Mouse (Mus musculus) midbrain, postnatal 0 days (tissue): Measurements from ENCODE around the gene Rapgef1. TPM values are rescaled to one million over a fixed set of nuclear protein-coding genes. Genes with fewer than 3 reads are reported as not detected.
"Not testable (repeated sequence)": the region's sequence is repeated elsewhere in the genome, so short reads cannot be mapped to it uniquely, and the experiment has no call there.

Experiments
- ATAC-seq: fragments of 200-750 bp; cut with Nextera tagmentation; 2 replicates; pipeline ENCODE4 v1.8.0; 2017; ENCODE audit warnings: moderate number of reproducible peaks, mild to moderate bottlenecking, moderate TSS enrichment, moderate library complexity; ENCODE audit not compliant: low FRiP score
- DNase-seq: peaks from one replicate; pipeline ENCODE4 v3.0.0-alpha.2; 2015; ENCODE audit warnings: low spot score
- H3K27ac ChIP-seq: fragments of 300-500 bp; sonication (generic); 2 replicates; pipeline ENCODE4 v1.5.1; 2014; ENCODE audit warnings: low read depth, mild to moderate bottlenecking, low read length, mixed read lengths
- H3K27me3 ChIP-seq: fragments of 300-500 bp; sonication (generic); 2 replicates; pipeline ENCODE4 v1.6.1; 2014; ENCODE audit warnings: low read length, control low read depth, mixed read lengths; ENCODE audit not compliant: insufficient read depth
- H3K36me3 ChIP-seq: fragments of 300-500 bp; sonication (generic); 2 replicates; pipeline ENCODE4 v1.6.1; 2014; ENCODE audit warnings: low read length, control low read depth, mixed read lengths; ENCODE audit not compliant: insufficient read depth
- H3K4me1 ChIP-seq: fragments of 300-500 bp; sonication (generic); 2 replicates; pipeline ENCODE4 v1.6.1; 2014; ENCODE audit warnings: mild to moderate bottlenecking, control low read depth, antibody characterized with exemption, low read length, mixed read lengths; ENCODE audit not compliant: insufficient read depth
- H3K4me2 ChIP-seq: fragments of 300-500 bp; sonication (generic); 2 replicates; pipeline ENCODE4 v1.6.1; 2014; ENCODE audit warnings: low read depth, mild to moderate bottlenecking, low read length, mixed read lengths; ENCODE audit not compliant: poor library complexity, severe bottlenecking
- H3K4me3 ChIP-seq: fragments of 300-500 bp; sonication (generic); 2 replicates; pipeline ENCODE4 v1.5.1; 2014; ENCODE audit warnings: low read depth, mild to moderate bottlenecking, low read length, moderate library complexity
- H3K9ac ChIP-seq: fragments of 300-500 bp; sonication (generic); replicated peaks from 2 replicates; pipeline ENCODE4 v1.6.1; 2014; ENCODE audit warnings: mild to moderate bottlenecking, low read length, moderate library complexity, mixed read lengths; ENCODE audit not compliant: poor library complexity, severe bottlenecking
- H3K9me3 ChIP-seq: fragments of 300-500 bp; sonication (generic); 2 replicates; pipeline ENCODE4 v1.6.1; 2016; ENCODE audit warnings: low read length, control low read depth
- CTCF ChIP-seq: IDR thresholded peaks from 2 replicates; pipeline ENCODE4 v1.5.1; 2016; ENCODE audit warnings: antibody characterized with exemption, mild to moderate bottlenecking
- WGBS: fragments of 180-500 bp; shearing (Covaris S2); extraction: QIAGEN DNeasy Blood & Tissue Kit; methylation state at CpG from one replicate; pipeline ENCODE4 v1.1.7; 2014; 5-methylcytosine and 5-hydroxymethylcytosine counted together
- polyA plus RNA-seq: library from polyadenylated mRNA; unstranded; fragments of >200 nt; fragmentation: Nextera tagmentation; extraction: Ambion mirVana; gene quantifications from 2 replicates; pipeline ENCODE4 v1.2.1, GENCODE M21; 2015
- total RNA-seq: library from RNA; depleted of rRNA; stranded (reverse); fragments of >200 nt; gene quantifications from 2 replicates; pipeline ENCODE4 v1.2.3, GENCODE M21; 2014; rRNA removed

The Rapgef1 gene
- total and polyA plus RNA-seq, 2 experiments from 2014 or later = 16.2 to 109 TPM

- TF ChIP-seq CTCF = no peak
- WGBS = 96% methylated on average over 4 of the region's 4 CpGs
Observed at GRCm38 (mm10) chr2:29773323-29773722, 153.8 kb downstream of the Rapgef1 start.

DNA sequence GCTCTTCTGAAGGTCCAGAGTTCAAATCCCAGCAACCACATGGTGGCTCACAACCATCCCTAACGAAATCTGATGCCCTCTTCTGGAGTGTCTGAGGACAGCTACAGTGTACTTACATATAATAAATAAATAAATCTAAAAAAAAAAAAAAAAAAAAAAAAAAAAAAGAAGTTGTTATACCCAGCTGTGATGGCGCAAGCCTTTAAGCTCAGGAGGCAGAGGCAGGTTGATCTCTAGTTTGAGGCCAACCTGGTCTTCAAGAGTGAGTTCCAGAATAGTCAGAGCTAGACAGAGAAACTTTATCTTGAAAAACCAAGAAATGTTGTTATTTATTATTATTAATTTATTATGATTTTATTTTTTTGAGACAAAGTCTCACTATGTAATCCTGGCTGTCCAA, 161.7 kb downstream of the Rapgef1 start:
- not testable (repeated sequence) for DNase-seq

More at GRCm38 (mm10) chr2:29773323-29773722, 153.8 kb downstream of the Rapgef1 start:
- Histone ChIP-seq H3K4me3 (no peak overlapping the region), H3K4me1 (no peaks in the 10 kb centered on the region), H3K9ac (no peak overlapping the region), H3K27me3 (no peaks in the 10 kb centered on the region), H3K4me2 (no peak overlapping the region), H3K27ac (no peak overlapping the region), H3K36me3 (peaks cover 18% of the 10 kb centered on the region), H3K9me3 (no peaks in the 10 kb centered on the region)
- DNase-seq (no peak), ATAC-seq (no peak)

DNA sequence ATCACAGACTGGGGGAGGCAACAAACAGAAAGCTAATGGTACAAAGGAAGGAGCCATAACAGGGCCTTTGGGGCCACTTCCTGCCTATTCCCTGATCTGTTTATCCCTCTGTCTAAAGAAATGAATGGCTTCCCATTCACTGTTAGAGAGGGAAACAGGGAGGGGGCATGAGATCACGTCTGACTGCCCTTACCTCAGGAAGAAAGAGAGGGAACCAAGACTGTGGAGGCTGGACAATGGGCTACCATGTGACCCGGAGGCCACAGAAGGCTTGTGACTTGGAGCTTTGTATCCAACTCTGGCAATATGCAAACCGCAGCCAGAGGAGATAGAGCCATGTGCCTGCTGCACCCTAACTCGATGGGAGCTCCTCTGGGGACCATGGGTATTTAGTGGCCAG, 164.8 kb downstream of the Rapgef1 start:
- TF ChIP-seq CTCF = no peak
- 0 out of 2 replicates have a peak, but pooled peaks cover 4% of the 10 kb centered on the region for H3K4me1 ChIP-seq
- no peak overlapping the region for H3K4me2 ChIP-seq
- 80% methylated on average over 4 of the region's 4 CpGs for WGBS
- H3K27me3 ChIP-seq = no peaks in the 10 kb centered on the region
- DNase-seq (no peak), ATAC-seq (no peak)
- H3K4me3 ChIP-seq = no peak overlapping the region
- peaks cover 48% of the 10 kb centered on the region for H3K36me3 ChIP-seq
- no peak overlapping the region for H3K27ac ChIP-seq
- no peaks in the 10 kb centered on the region for H3K9me3 ChIP-seq
- H3K9ac ChIP-seq = no peak overlapping the region

More for the DNA sequence above, 161.7 kb downstream of the Rapgef1 start:
- 97% methylated on average over 2 of the region's 2 CpGs for WGBS
- not testable (repeated sequence) for H3K4me3 ChIP-seq, H3K9ac ChIP-seq, H3K27ac ChIP-seq, H3K4me2 ChIP-seq, H3K4me1 ChIP-seq, ATAC-seq, H3K9me3 ChIP-seq, H3K27me3 ChIP-seq
- H3K36me3 ChIP-seq = peaks cover 72% of the 10 kb centered on the region

DNA sequence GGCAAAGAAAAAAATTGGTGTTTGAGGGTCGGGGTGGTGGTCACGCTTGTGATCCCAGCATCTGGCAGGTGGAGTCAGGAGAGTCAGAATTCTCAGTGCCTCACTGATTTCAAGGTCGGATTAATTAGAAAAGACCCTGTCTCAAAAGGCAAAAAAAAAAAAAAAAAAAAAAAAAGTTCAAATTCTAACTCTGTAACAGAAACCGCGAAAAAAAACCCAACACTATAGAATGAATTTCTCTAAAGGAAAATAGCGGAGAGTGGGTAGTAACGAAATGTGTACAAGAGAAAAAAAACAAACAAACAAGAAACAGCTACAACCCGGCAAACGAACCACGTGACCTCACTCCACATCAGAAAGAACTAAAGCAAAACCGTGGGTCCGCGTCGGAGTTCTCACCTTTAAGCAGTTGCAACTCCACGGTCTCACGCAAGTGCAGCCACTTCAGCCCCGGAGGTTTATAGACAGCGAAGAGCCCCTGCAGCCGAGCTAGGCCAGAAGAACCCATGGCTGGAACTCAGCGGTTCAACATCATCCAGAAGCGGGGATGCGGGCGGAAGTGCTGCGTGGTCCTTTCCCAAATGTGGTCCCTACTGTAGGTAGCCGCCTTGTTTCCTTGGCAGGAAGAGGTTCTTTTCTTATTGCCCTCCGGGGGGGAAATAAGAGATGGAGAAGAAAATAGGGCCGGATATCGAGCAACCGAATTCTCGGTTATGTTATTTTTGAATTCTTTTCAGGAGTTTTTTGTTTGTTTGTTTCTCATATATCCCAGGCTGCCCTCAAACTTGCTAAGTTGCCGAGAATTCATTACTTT, 167.8 kb downstream of the Rapgef1 start, which contains the start of gene Coq4:
Gene Coq4, plus strand, starts transcription at position 390 of the 814 bp plus-strand sequence.
- Histone ChIP-seq H3K4me2 (peak within 1 kb of the TSS; percentile 81), H3K4me1 (0 out of 2 replicates have a peak, but pooled peaks cover 4% of the 10 kb centered on the region), H3K27ac (peak within 1 kb of the TSS; percentile 81), H3K27me3 (no peaks in the 10 kb centered on the region), H3K9ac (peak within 1 kb of the TSS; percentile 75), H3K4me3 (peak within 1 kb of the TSS; percentile 80), H3K36me3 (peaks cover 52% of the 10 kb centered on the region), H3K9me3 (no peaks in the 10 kb centered on the region)
- no peak for TF ChIP-seq CTCF
- DNase-seq (peak; percentile 96), ATAC-seq (peak; percentile 85)
- 2% methylated on average over 31 of the region's 31 CpGs for WGBS

DNA sequence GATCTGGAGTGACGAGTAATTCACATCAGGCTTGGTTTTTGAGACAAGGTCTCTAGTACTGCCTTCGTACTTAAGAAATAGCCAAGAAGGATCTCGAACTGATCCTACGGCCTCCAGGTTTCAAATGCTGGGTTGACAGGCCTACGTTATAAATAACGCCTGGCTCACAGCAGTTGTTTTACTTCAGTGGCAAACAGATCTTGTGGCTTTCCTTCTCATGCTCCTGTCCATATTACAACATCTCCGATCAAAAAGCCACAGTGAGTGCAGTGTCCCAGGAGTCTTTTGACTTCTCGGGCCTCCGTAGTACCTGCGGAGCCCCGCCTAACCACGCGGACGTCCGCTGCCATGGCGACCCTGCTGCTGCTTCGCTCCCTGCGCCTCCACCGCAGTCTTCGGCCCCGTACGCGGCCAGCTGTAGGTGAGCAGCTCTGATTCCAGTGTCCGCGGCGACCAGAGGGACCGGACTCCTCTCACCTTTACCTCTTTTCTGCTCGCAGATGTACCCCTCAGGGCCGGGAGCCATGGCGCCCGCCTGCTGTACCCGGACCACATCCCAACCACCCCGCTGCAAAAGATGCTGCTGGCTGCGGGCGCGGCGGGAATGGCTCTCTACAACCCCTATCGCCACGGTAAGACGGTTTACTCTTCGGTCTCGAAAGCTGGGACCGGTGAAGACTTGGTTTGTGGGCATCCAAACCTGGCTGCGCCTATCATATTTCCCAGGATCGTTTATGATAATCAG, 168.6 kb downstream of the Rapgef1 start, which contains the start of gene Trub2:
Gene Trub2, minus strand, starts transcription at position 566 of the 745 bp plus-strand sequence.
- ATAC-seq (peak; percentile 85), DNase-seq (peak; percentile 85)
- TF ChIP-seq CTCF = no peak
- Histone ChIP-seq H3K4me2 (peak within 1 kb of the TSS; percentile 81), H3K4me1 (0 out of 2 replicates have a peak, but pooled peaks cover 4% of the 10 kb centered on the region), H3K4me3 (peak within 1 kb of the TSS; percentile 80), H3K9me3 (no peaks in the 10 kb centered on the region), H3K27me3 (no peaks in the 10 kb centered on the region), H3K9ac (peak within 1 kb of the TSS; percentile 75), H3K36me3 (peaks cover 48% of the 10 kb centered on the region), H3K27ac (peak within 1 kb of the TSS; percentile 81)
- whole genome bisulfite sequencing = under 1% methylated on average over 45 of the region's 45 CpGs

Other genes with a start within 250 kb of the Rapgef1 start
- gene Gm13420, start 132.0 kb downstream of the Rapgef1 start, total RNA-seq = 0.60 and 1.7 TPM in 2 replicates
- gene Gm13420, start 132.0 kb downstream of the Rapgef1 start, polyA plus RNA-seq = 0.21 and 0.65 TPM in 2 replicates
- gene Gm13547, start 139.6 kb downstream of the Rapgef1 start, total RNA-seq = not detected in 2 replicates
- not detected in 2 replicates for gene Gm13547, start 139.6 kb downstream of the Rapgef1 start, polyA plus RNA-seq
- 37.4 and 44.8 TPM in 2 replicates for gene Coq4, start 167.8 kb downstream of the Rapgef1 start, total RNA-seq
- gene Coq4, start 167.8 kb downstream of the Rapgef1 start, polyA plus RNA-seq = 32.1 and 37.5 TPM in 2 replicates
- 36.7 and 50.7 TPM in 2 replicates for gene Trub2, start 168.8 kb downstream of the Rapgef1 start, total RNA-seq
- 25.7 and 32.0 TPM in 2 replicates for gene Trub2, start 168.8 kb downstream of the Rapgef1 start, polyA plus RNA-seq
- 111 and 128 TPM in 2 replicates for gene Slc27a4, start 182.9 kb downstream of the Rapgef1 start, total RNA-seq
- 48.5 and 50.2 TPM in 2 replicates for gene Slc27a4, start 182.9 kb downstream of the Rapgef1 start, polyA plus RNA-seq
- gene Urm1, start 200.4 kb downstream of the Rapgef1 start, total RNA-seq = 66.9 and 73.5 TPM in 2 replicates
- gene Urm1, start 200.4 kb downstream of the Rapgef1 start, polyA plus RNA-seq = 30.7 and 32.6 TPM in 2 replicates
- 21.4 and 28.0 TPM in 2 replicates for gene Cercam, start 249.4 kb downstream of the Rapgef1 start, total RNA-seq
- 22.8 and 26.0 TPM in 2 replicates for gene Cercam, start 249.4 kb downstream of the Rapgef1 start, polyA plus RNA-seq